Mouse (Mus musculus) embryonic facial prominence, embryonic 11.5 days (tissue): ENCODE measurements at regions not wholly inside any gene's neighbourhood (a gene's known extent, or its start where the extent isn't known, plus 50 kb on each side); places are given as distances from the start of the nearest gene placed in this dataset.
A peak's percentile ranks its signal among the peaks of the same experiment; 100 is the strongest.

Experiments
- ATAC-seq: fragments of 200-750 bp; cut with Nextera tagmentation; replicated peaks from 2 replicates; pipeline ENCODE4 v1.8.0; 2017; ENCODE audit warnings: low read depth; ENCODE audit not compliant: insufficient number of reproducible peaks, low FRiP score, low TSS enrichment
- DNase-seq: peaks from one replicate; pipeline ENCODE4 v3.0.0-alpha.2; 2015; ENCODE audit warnings: low spot score
- H3K27ac ChIP-seq: fragments of 300-500 bp; sonication (generic); replicated peaks from 2 replicates; pipeline ENCODE4 v1.5.1; 2014; ENCODE audit warnings: mild to moderate bottlenecking, low read depth, low read length, control low read depth
- H3K27me3 ChIP-seq: fragments of 300-500 bp; sonication (generic); 2 replicates; pipeline ENCODE4 v1.6.1; 2014; ENCODE audit warnings: mild to moderate bottlenecking, low read length, moderate library complexity, mixed read lengths; ENCODE audit not compliant: control insufficient read depth, insufficient read depth
- H3K36me3 ChIP-seq: fragments of 300-500 bp; sonication (generic); replicated peaks from 2 replicates; pipeline ENCODE4 v1.6.1; 2014; ENCODE audit warnings: low read depth, mild to moderate bottlenecking, low read length, moderate library complexity, mixed read lengths; ENCODE audit not compliant: control insufficient read depth, insufficient read depth
- H3K4me1 ChIP-seq: fragments of 300-500 bp; sonication (generic); 2 replicates; pipeline ENCODE4 v1.6.1; 2014; ENCODE audit warnings: low read length, mixed read lengths; ENCODE audit not compliant: control insufficient read depth, insufficient read depth
- H3K4me2 ChIP-seq: fragments of 300-500 bp; sonication (generic); 2 replicates; pipeline ENCODE4 v1.6.1; 2014; ENCODE audit warnings: low read depth, mild to moderate bottlenecking, control low read depth, low read length, moderate library complexity
- H3K4me3 ChIP-seq: fragments of 300-500 bp; sonication (generic); 2 replicates; pipeline ENCODE4 v1.5.1; 2014; ENCODE audit warnings: low read depth, low read length, control low read depth
- H3K9ac ChIP-seq: fragments of 300-500 bp; sonication (generic); replicated peaks from 2 replicates; pipeline ENCODE4 v1.6.1; 2014; ENCODE audit warnings: mild to moderate bottlenecking, control low read depth, low read length
- H3K9me3 ChIP-seq: fragments of 300-500 bp; sonication (generic); replicated peaks from 2 replicates; pipeline ENCODE4 v1.6.1; 2016; ENCODE audit warnings: mild to moderate bottlenecking, low read length, inconsistent platforms, mixed read lengths; ENCODE audit not compliant: control insufficient read depth
- WGBS: fragments of 180-500 bp; shearing (Covaris S2); extraction: QIAGEN DNeasy Blood & Tissue Kit; methylation state at CpG from one replicate; pipeline ENCODE4 v1.1.7; 2014; 5-methylcytosine and 5-hydroxymethylcytosine counted together

- Histone ChIP-seq H3K9me3 (no peaks in the 10 kb centered on the region), H3K4me1 (no peaks in the 10 kb centered on the region), H3K36me3 (no peaks in the 10 kb centered on the region), H3K9ac (no peak overlapping the region), H3K27ac (no peak overlapping the region), H3K4me2 (no peak overlapping the region), H3K4me3 (no peak overlapping the region), H3K27me3 (no peaks in the 10 kb centered on the region)
- WGBS = 51% methylated on average over 5 of the region's 5 CpGs
- ATAC-seq = no peak
- DNase-seq = peak; percentile 84
These were observed 147.7 kb upstream of the Sox14 start for GRCm38 (mm10) chr9:100023641-100024040.

GRCm38 (mm10) chr9:100022035-100022434 is 146.1 kb upstream of the Sox14 start:
- no peak overlapping the region for H3K9ac ChIP-seq
- no peak overlapping the region for H3K4me2 ChIP-seq
- H3K4me1 ChIP-seq = no peaks in the 10 kb centered on the region
- no peak overlapping the region for H3K27ac ChIP-seq
- ATAC-seq (no peak), DNase-seq (no peak)
- no peaks in the 10 kb centered on the region for H3K27me3 ChIP-seq
- 79% methylated on average over 3 of the region's 3 CpGs for WGBS
- H3K36me3 ChIP-seq = no peaks in the 10 kb centered on the region
- H3K9me3 ChIP-seq = no peaks in the 10 kb centered on the region
- H3K4me3 ChIP-seq = no peak overlapping the region

GRCm38 (mm10) chr9:99995204-99995603 is 119.2 kb upstream of the Sox14 start:
- no peak overlapping the region for H3K9ac ChIP-seq
- H3K4me3 ChIP-seq = no peak overlapping the region
- H3K4me1 ChIP-seq = no peaks in the 10 kb centered on the region
- ATAC-seq = no peak
- 31% methylated on average over 8 of the region's 8 CpGs for WGBS
- no peak for DNase-seq
- H3K9me3 ChIP-seq = no peaks in the 10 kb centered on the region
- H3K27me3 ChIP-seq = peaks cover 2% of the 10 kb centered on the region; the same call in 1 of the 2 replicates
- H3K36me3 ChIP-seq = no peaks in the 10 kb centered on the region
- no peak overlapping the region for H3K4me2 ChIP-seq
- no peak overlapping the region for H3K27ac ChIP-seq

GRCm38 (mm10) chr9:99994285-99995144 is 118.5 kb upstream of the Sox14 start:
- no peak overlapping the region for H3K27ac ChIP-seq
- H3K9me3 ChIP-seq = no peaks in the 10 kb centered on the region
- 2% methylated on average over 30 of the region's 30 CpGs for WGBS
- DNase-seq = peak; percentile 47
- H3K4me1 ChIP-seq = no peaks in the 10 kb centered on the region
- H3K4me2 ChIP-seq = peak overlapping the region; percentile 32
- no peak for ATAC-seq
- no peak overlapping the region for H3K9ac ChIP-seq
- no peaks in the 10 kb centered on the region for H3K36me3 ChIP-seq
- no peak overlapping the region for H3K4me3 ChIP-seq
- peaks cover 2% of the 10 kb centered on the region; the same call in 1 of the 2 replicates for H3K27me3 ChIP-seq

- Histone ChIP-seq H3K4me1 (no peaks in the 10 kb centered on the region), H3K27ac (no peak overlapping the region), H3K9ac (no peak overlapping the region), H3K4me3 (no peak overlapping the region), H3K4me2 (no peak overlapping the region), H3K36me3 (no peaks in the 10 kb centered on the region), H3K9me3 (no peaks in the 10 kb centered on the region), H3K27me3 (no peaks in the 10 kb centered on the region)
- DNase-seq (peak; percentile 58), ATAC-seq (no peak; the same call in 1 of the 2 replicates)
- WGBS = 0% methylated on average over 1 of the region's 1 CpGs
These were observed 111.4 kb upstream of the Sox14 start for GRCm38 (mm10) chr9:99987376-99987775.

- Histone ChIP-seq H3K9me3 (no peaks in the 10 kb centered on the region), H3K27me3 (no peaks in the 10 kb centered on the region), H3K9ac (no peak overlapping the region), H3K27ac (no peak overlapping the region), H3K4me3 (no peak overlapping the region), H3K4me1 (no peaks in the 10 kb centered on the region), H3K4me2 (no peak overlapping the region), H3K36me3 (no peaks in the 10 kb centered on the region)
- 87% methylated on average over 1 of the region's 1 CpGs for WGBS
- no peak for ATAC-seq
- no peak for DNase-seq
These were observed 104.8 kb upstream of the Sox14 start for GRCm38 (mm10) chr9:99980734-99981133.

- ATAC-seq = no peak
These were observed 85.6 kb upstream of the Sox14 start for GRCm38 (mm10) chr9:99961561-99961960.

GRCm38 (mm10) chr9:99954720-99955119 is 78.8 kb upstream of the Sox14 start:
- DNase-seq (peak; percentile 9), ATAC-seq (no peak)
- H3K27ac ChIP-seq = no peak overlapping the region
- no peak overlapping the region for H3K4me3 ChIP-seq
- no peak overlapping the region for H3K9ac ChIP-seq
- H3K27me3 ChIP-seq = no peaks in the 10 kb centered on the region
- no peaks in the 10 kb centered on the region for H3K36me3 ChIP-seq
- H3K9me3 ChIP-seq = no peaks in the 10 kb centered on the region
- H3K4me2 ChIP-seq = no peak overlapping the region
- WGBS = 50% methylated on average over 10 of the region's 10 CpGs
- H3K4me1 ChIP-seq = no peaks in the 10 kb centered on the region

More at GRCm38 (mm10) chr9:99961561-99961960, 85.6 kb upstream of the Sox14 start:
- no peaks in the 10 kb centered on the region for H3K27me3 ChIP-seq
- H3K36me3 ChIP-seq = no peaks in the 10 kb centered on the region
- no peak overlapping the region for H3K4me2 ChIP-seq
- no peak overlapping the region for H3K27ac ChIP-seq
- no peak overlapping the region for H3K4me3 ChIP-seq
- no peak for DNase-seq
- no peaks in the 10 kb centered on the region for H3K9me3 ChIP-seq
- H3K4me1 ChIP-seq = no peaks in the 10 kb centered on the region
- H3K9ac ChIP-seq = no peak overlapping the region
